Mouse (Mus musculus) heart, embryonic 15.5 days (tissue): ENCODE results near the gene Mylk2. TPM values are rescaled to one million over a fixed set of nuclear protein-coding genes. Genes with fewer than 3 reads are reported as not detected.

Experiments
- microRNA-seq: library from miRNA; unstranded; fragments of <30 nt; microRNA quantifications from one replicate; pipeline ENCODE4, GENCODE M21; 2016
- polyA plus RNA-seq: library from polyadenylated mRNA; unstranded; fragments of >200 nt; fragmentation: Nextera tagmentation; extraction: Ambion mirVana; gene quantifications from 2 replicates; pipeline ENCODE4 v1.2.1, GENCODE M21; 2015

Gene Mylk2
- polyA plus RNA-seq, 1 experiment from 2014 or later = 0.15 TPM

Small RNA genes within 50 kb of the gene (microRNA-seq; reads per million reads assigned to microRNA genes)
- 1.1 reads per million for gene Mir5622

Other genes with a start within 250 kb of the Mylk2 start
- 70.6 and 86.1 TPM in 2 replicates for gene H13, start 241.9 kb upstream of the Mylk2 start, polyA plus RNA-seq
- 18.9 and 20.3 TPM in 2 replicates for gene Mcts2, start 224.3 kb upstream of the Mylk2 start, polyA plus RNA-seq
- gene Id1, start 175.1 kb upstream of the Mylk2 start, polyA plus RNA-seq = 61.9 and 63.1 TPM in 2 replicates
- 20.8 and 24.2 TPM in 2 replicates for gene Cox4i2, start 157.2 kb upstream of the Mylk2 start, polyA plus RNA-seq
- gene Bcl2l1, start 79.6 kb upstream of the Mylk2 start, polyA plus RNA-seq = 69.5 and 80.7 TPM in 2 replicates
- gene Tpx2, start 63.4 kb upstream of the Mylk2 start, polyA plus RNA-seq = 47.3 and 49.9 TPM in 2 replicates
- 6.6 and 8.3 TPM in 2 replicates for gene Foxs1, start 21.9 kb downstream of the Mylk2 start, polyA plus RNA-seq
- gene Dusp15, start 40.3 kb downstream of the Mylk2 start, polyA plus RNA-seq = 0.09 and 0.28 TPM in 2 replicates
- 0.26 and 0.63 TPM in 2 replicates for gene Ttll9, start 51.1 kb downstream of the Mylk2 start, polyA plus RNA-seq
- 110 and 126 TPM in 2 replicates for gene Pdrg1, start 104.1 kb downstream of the Mylk2 start, polyA plus RNA-seq
- not detected in 2 replicates for gene Xkr7, start 120.5 kb downstream of the Mylk2 start, polyA plus RNA-seq
- 4.6 and 5.4 TPM in 2 replicates for gene Ccm2l, start 154.6 kb downstream of the Mylk2 start, polyA plus RNA-seq
- gene Hck, start 197.1 kb downstream of the Mylk2 start, polyA plus RNA-seq = 1.9 and 3.9 TPM in 2 replicates
- 54.6 and 62.4 TPM in 2 replicates for gene Tm9sf4, start 250.0 kb downstream of the Mylk2 start, polyA plus RNA-seq